Mouse (Mus musculus): ENCODE measurements around the gene Abracl.

DNA sequence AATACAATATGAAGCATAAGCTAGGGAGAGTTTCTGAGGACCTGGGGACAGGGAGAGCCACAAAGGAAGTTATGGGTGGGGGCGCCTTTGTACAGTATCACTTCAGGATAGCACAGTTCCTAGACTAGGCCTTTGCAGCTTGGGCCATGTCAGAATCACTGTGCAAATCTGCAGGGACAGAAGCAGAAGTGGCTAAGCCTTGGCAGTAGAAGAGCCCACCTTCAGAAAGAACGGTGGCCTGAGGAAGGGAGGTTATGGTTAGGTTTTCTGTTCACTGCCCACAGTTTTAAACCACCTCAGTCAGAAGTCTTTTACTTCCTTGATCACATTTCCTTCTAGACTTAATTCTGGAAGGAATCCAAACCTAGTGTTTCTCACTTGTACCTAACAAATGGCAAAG is 47.5 kb upstream of the Abracl start:
- TF ChIP-seq HCFC1 (IDR thresholded peaks at IDR 0.05; ENCODE audit: borderline replicate concordance, insufficient read depth, low read length) (no peak), ZNF384 (IDR thresholded peaks at IDR 0.05; ENCODE audit: low read depth, low read length) (no peak)

Data from ES-E14 (cell line).